8 mouse cellular contexts compared by ENCODE assay signal in genomic region chr2:30093471-30094207, GRCm38 (mm10). TPM values are rescaled to one million over a fixed set of nuclear protein-coding genes. Genes with fewer than 3 reads are reported as not detected.
DNase-seq lines count a peak whose midpoint lies in the region; ATAC-seq and TF ChIP-seq lines count a peak whose summit lies in the region.

Zdhhc12 (minus strand) TSS chr2:30093648.

- peaks cover 33% of the 10 kb centered on the region for H3K36me3 ChIP-seq in forebrain, embryonic 10.5 days (replicated peaks)
- H3K36me3 ChIP-seq in heart, embryonic 15.5 days = peaks cover 19% of the 10 kb centered on the region; the same call in 1 of the 2 replicates
- H3K36me3 ChIP-seq in liver, embryonic 14.5 days (replicated peaks; ENCODE audit: control insufficient read depth, insufficient read depth, low read depth) = peaks cover 2% of the 10 kb centered on the region; the same call in 1 of the 2 replicates
- H3K36me3 ChIP-seq in neural tube, embryonic 11.5 days (ENCODE audit: control insufficient read depth, insufficient read depth, low read length) = 0 out of 2 replicates have a peak, but pooled peaks cover 2% of the 10 kb centered on the region
- peaks cover 6% of the 10 kb centered on the region; the same call in 1 of the 2 replicates for H3K36me3 ChIP-seq in stomach, postnatal 0 days (ENCODE audit: control insufficient read depth, insufficient read depth, low read length)

- peak within 1 kb of the TSS; percentile 88 for H3K27ac ChIP-seq in forebrain, embryonic 10.5 days
- peak within 1 kb of the TSS; percentile 69 for H3K27ac ChIP-seq in heart, embryonic 15.5 days
- peak within 1 kb of the TSS; percentile 51 for H3K27ac ChIP-seq in liver, embryonic 14.5 days
- H3K27ac ChIP-seq in neural tube, embryonic 11.5 days (ENCODE audit: low read depth, low read length) = peak within 1 kb of the TSS; percentile 50; the same call in 1 of the 2 replicates
- peak within 1 kb of the TSS; percentile 58 for H3K27ac ChIP-seq in stomach, postnatal 0 days (replicated peaks)

- TF ChIP-seq EP300 in liver, embryonic 14.5 days (IDR thresholded peaks at IDR 0.05; ENCODE audit: low read depth) = no peak
- no peak for TF ChIP-seq EP300 in stomach, postnatal 0 days (optimal IDR thresholded peaks at IDR 0.05)

- no peak for TF ChIP-seq CTCF in liver, embryonic 14.5 days (IDR thresholded peaks at IDR 0.05; ENCODE audit: low read depth)
- TF ChIP-seq CTCF in stomach, postnatal 0 days (IDR thresholded peaks at IDR 0.05; ENCODE audit: low read depth) = no peak; the same call in 1 of the 2 replicates

- H3K4me2 ChIP-seq in heart, embryonic 15.5 days = peak within 1 kb of the TSS; percentile 82
- peak within 1 kb of the TSS; percentile 94 for H3K4me2 ChIP-seq in liver, embryonic 14.5 days (ENCODE audit: low read depth)
- H3K4me2 ChIP-seq in neural tube, embryonic 11.5 days (ENCODE audit: low read depth) = peak within 1 kb of the TSS; percentile 73
- H3K4me2 ChIP-seq in stomach, postnatal 0 days (replicated peaks; ENCODE audit: low read depth) = peak within 1 kb of the TSS; percentile 81

- peak; percentile 97 to 98 for DNase-seq in CD8-positive naive resting alpha-beta T cell, adult 2 months (ENCODE audit: low read depth in 2 of 2, low spot score in 2 of 2)
- DNase-seq in c-Kit-positive CD71-negative TER-119-negative erythroid progenitor cells, embryonic 14.5 days (ENCODE audit: low read depth) = peak; percentile 100
- peak; percentile 95 for DNase-seq in forebrain, embryonic 10.5 days (ENCODE audit: extremely low spot score, low spot score)
- peak; percentile 96 to 99 for DNase-seq in kidney, postnatal 25 days
- peak; percentile 95 to 97 (median 96) for DNase-seq in liver, embryonic 14.5 days (ENCODE audit: low read depth in 3 of 3, low spot score in 3 of 3)
- peak; percentile 94 for DNase-seq in neural tube, embryonic 11.5 days (ENCODE audit: low spot score)
- peak; percentile 99 for DNase-seq in stomach, postnatal 0 days (ENCODE audit: low spot score)

- H3K4me1 ChIP-seq in forebrain, embryonic 10.5 days = peaks cover 36% of the 10 kb centered on the region
- peaks cover 25% of the 10 kb centered on the region for H3K4me1 ChIP-seq in heart, embryonic 15.5 days (replicated peaks)
- H3K4me1 ChIP-seq in liver, embryonic 14.5 days (replicated peaks; ENCODE audit: control insufficient read depth in 2 of 2, insufficient read depth in 2 of 2, low read length in 1 of 2) = peaks cover 2 to 16% of the 10 kb centered on the region in 2 experiments; a peak in 2 of 4 replicates
- peaks cover 4% of the 10 kb centered on the region for H3K4me1 ChIP-seq in neural tube, embryonic 11.5 days (ENCODE audit: control insufficient read depth, insufficient read depth, low read length)
- no peaks in the 10 kb centered on the region for H3K4me1 ChIP-seq in stomach, postnatal 0 days (replicated peaks; ENCODE audit: control insufficient read depth, insufficient read depth)

- no peaks in the 10 kb centered on the region for H3K27me3 ChIP-seq in forebrain, embryonic 10.5 days (ENCODE audit: poor library complexity, severe bottlenecking)
- H3K27me3 ChIP-seq in heart, embryonic 15.5 days = no peaks in the 10 kb centered on the region
- H3K27me3 ChIP-seq in liver, embryonic 14.5 days (ENCODE audit: control insufficient read depth, insufficient read depth, low read length) = no peaks in the 10 kb centered on the region
- no peaks in the 10 kb centered on the region for H3K27me3 ChIP-seq in neural tube, embryonic 11.5 days (ENCODE audit: control insufficient read depth, insufficient read depth, low read length)
- no peaks in the 10 kb centered on the region for H3K27me3 ChIP-seq in stomach, postnatal 0 days (ENCODE audit: control insufficient read depth, insufficient read depth, low read length)

- peak within 1 kb of the TSS; percentile 81 for H3K9ac ChIP-seq in heart, embryonic 15.5 days
- peak within 1 kb of the TSS; percentile 63 for H3K9ac ChIP-seq in liver, embryonic 14.5 days (replicated peaks)
- peak within 1 kb of the TSS; percentile 62 for H3K9ac ChIP-seq in neural tube, embryonic 11.5 days (ENCODE audit: low read length)
- H3K9ac ChIP-seq in stomach, postnatal 0 days (ENCODE audit: low read length) = peak within 1 kb of the TSS; percentile 65

- ATAC-seq in heart, embryonic 15.5 days (replicated peaks; ENCODE audit: insufficient number of reproducible peaks, insufficient read depth, low FRiP score, low read depth) = peak; percentile 98
- ATAC-seq in liver, embryonic 14.5 days (ENCODE audit: insufficient read depth) = peak; percentile 99
- ATAC-seq in neural tube, embryonic 11.5 days (ENCODE audit: insufficient read depth, low FRiP score, low TSS enrichment) = peak; percentile 95
- peak; percentile 98 for ATAC-seq in stomach, postnatal 0 days (ENCODE audit: low FRiP score, low TSS enrichment)

- H3K9me3 ChIP-seq in forebrain, embryonic 10.5 days = no peaks in the 10 kb centered on the region
- no peaks in the 10 kb centered on the region for H3K9me3 ChIP-seq in heart, embryonic 15.5 days (replicated peaks)
- no peaks in the 10 kb centered on the region for H3K9me3 ChIP-seq in liver, embryonic 14.5 days (ENCODE audit: control insufficient read depth, low read length)
- no peaks in the 10 kb centered on the region for H3K9me3 ChIP-seq in neural tube, embryonic 11.5 days (ENCODE audit: control insufficient read depth, low read length)
- no peaks in the 10 kb centered on the region for H3K9me3 ChIP-seq in stomach, postnatal 0 days (ENCODE audit: control insufficient read depth, low read length)

- WGBS in forebrain, embryonic 10.5 days = under 1% methylated on average over 49 of the region's 51 CpGs
- under 1% methylated on average over 51 of the region's 51 CpGs for WGBS in heart, embryonic 15.5 days
- WGBS in liver, embryonic 14.5 days (ENCODE audit: insufficient replicate concordance) = under 1% methylated on average over 51 of the region's 51 CpGs
- WGBS in neural tube, embryonic 11.5 days = under 1% methylated on average over 51 of the region's 51 CpGs
- under 1% methylated on average over 47 of the region's 51 CpGs for WGBS in stomach, postnatal 0 days

- H3K4me3 ChIP-seq in forebrain, embryonic 10.5 days = peak within 1 kb of the TSS; percentile 72
- H3K4me3 ChIP-seq in heart, embryonic 15.5 days = peak within 1 kb of the TSS; percentile 80
- peak within 1 kb of the TSS; percentile 64 to 70 for H3K4me3 ChIP-seq in liver, embryonic 14.5 days (ENCODE audit: insufficient read depth in 1 of 2, low read depth in 2 of 2, low read length in 2 of 2)
- peak within 1 kb of the TSS; percentile 55 for H3K4me3 ChIP-seq in neural tube, embryonic 11.5 days (ENCODE audit: low read depth, low read length)
- peak within 1 kb of the TSS; percentile 53 for H3K4me3 ChIP-seq in stomach, postnatal 0 days (ENCODE audit: low read depth, low read length)

RNA-seq across cellular contexts. Expression of gene Zdhhc12, which starts in this region (rescaled TPM):
- polyA plus RNA-seq in forebrain, embryonic 10.5 days (2016; fragmentation: Nextera tagmentation; extraction: Ambion mirVana) = 34.2 and 35.4 TPM in 2 replicates
- 25.8 and 31.3 TPM in 2 replicates for polyA plus RNA-seq in heart, embryonic 15.5 days (2015; fragmentation: Nextera tagmentation; extraction: Ambion mirVana)
- polyA plus RNA-seq in liver, embryonic 14.5 days (2012; rRNA removed) = 23.4 and 25.5 TPM in 2 replicates
- polyA plus RNA-seq in liver, embryonic 14.5 days (2014; fragmentation: Nextera tagmentation; extraction: Ambion mirVana) = 17.4 and 21.5 TPM in 2 replicates
- polyA plus RNA-seq in neural tube, embryonic 11.5 days (2014; fragmentation: Nextera tagmentation; extraction: Ambion mirVana) = 28.3 and 31.1 TPM in 2 replicates
- polyA plus RNA-seq in stomach, postnatal 0 days (2015; fragmentation: Nextera tagmentation; extraction: Ambion mirVana) = 27.7 and 27.8 TPM in 2 replicates

Comparison
In these comparisons a context has a peak if more than half of its experiments do, and no peak if none do; other contexts are left out.
1. Peak in every context shown above with its lines: DNase-seq, ATAC-seq, H3K4me3 ChIP-seq and H3K27ac ChIP-seq.